Mouse (Mus musculus) CH12.LX (cell line): ENCODE measurements at regions not wholly inside any gene's neighbourhood (a gene's known extent, or its start where the extent isn't known, plus 50 kb on each side); places are given as distances from the start of the nearest gene placed in this dataset.

ENCODE experiments used
- DNase-seq: peaks from one replicate; pipeline ENCODE4 v3.0.0-alpha.2; 2013; ENCODE audit errors: extremely low read depth
- H3K27ac ChIP-seq: 2 replicates; pipeline ENCODE4 v1.5.1; 2012; ENCODE audit warnings: low read depth, mild to moderate bottlenecking, control low read depth, moderate library complexity; ENCODE audit not compliant: insufficient read depth
- H3K27me3 ChIP-seq: replicated peaks from 2 replicates; pipeline ENCODE3; 2012; ENCODE audit warnings: inconsistent platforms
- H3K36me3 ChIP-seq, 2 experiments: replicated peaks in 1 of 2; 2 replicates each; pipeline versions ENCODE3 to v1.6.1; 2012; ENCODE audit warnings: inconsistent platforms in 1 of 2, low read length in 1 of 2, mild to moderate bottlenecking in 1 of 2, mixed read lengths in 1 of 2, moderate library complexity in 1 of 2; ENCODE audit not compliant: control insufficient read depth in 1 of 2, insufficient read depth in 1 of 2
- H3K4me1 ChIP-seq, 2 experiments: 2 replicates each; pipeline ENCODE4 v1.6.1; 2012; ENCODE audit warnings: inconsistent platforms in 1 of 2, moderate library complexity in 1 of 2; ENCODE audit not compliant: insufficient read depth in 2 of 2, control insufficient read depth in 1 of 2
- H3K4me2 ChIP-seq: 2 replicates; pipeline ENCODE4 v1.6.1; 2012; ENCODE audit warnings: low read depth, mild to moderate bottlenecking, control low read depth; ENCODE audit not compliant: poor library complexity, insufficient read depth, severe bottlenecking
- H3K4me3 ChIP-seq, 3 experiments: fragments of 150-350 bp in 1 of 3; sonication (generic) in 1 of 3; replicated peaks in 1 of 3; 2 replicates each; pipeline versions ENCODE3 to v1.5.1; 2011 to 2012; ENCODE audit warnings: low read depth in 2 of 3, low read length in 2 of 3, mild to moderate bottlenecking in 2 of 3, moderate library complexity in 2 of 3, control low read depth in 1 of 3, improper control_type of control experiment in 1 of 3, inconsistent platforms in 1 of 3, mixed read lengths in 1 of 3; ENCODE audit not compliant: poor library complexity in 1 of 3
- H3K79me2 ChIP-seq: replicated peaks from 2 replicates; pipeline ENCODE4 v1.6.1; 2012; ENCODE audit warnings: mild to moderate bottlenecking, moderate library complexity; ENCODE audit not compliant: control insufficient read depth, poor library complexity, insufficient read depth, severe bottlenecking; ENCODE audit errors: extremely low read depth
- H3K9ac ChIP-seq: 2 replicates; pipeline ENCODE4 v1.6.1; 2012; ENCODE audit warnings: low read depth, mild to moderate bottlenecking, control low read depth, moderate library complexity; ENCODE audit not compliant: insufficient read depth
- H3K9me3 ChIP-seq: replicated peaks from 2 replicates; pipeline ENCODE3; 2012; ENCODE audit warnings: low read length, inconsistent platforms, mixed read lengths
- CHD1 ChIP-seq: IDR thresholded peaks from 2 replicates; pipeline ENCODE4 v1.6.1; 2012; ENCODE audit warnings: low read depth, low read length, improper control_type of control experiment, inconsistent platforms
- CHD2 ChIP-seq: IDR thresholded peaks from 2 replicates; pipeline ENCODE4 v1.6.1; 2011; ENCODE audit warnings: low read length, improper control_type of control experiment
- CTCF ChIP-seq, 2 experiments: IDR thresholded peaks in 1 of 2; conservative IDR thresholded peaks in 1 of 2; 2 replicates each; pipeline ENCODE4 v1.5.1; 2011 to 2012; ENCODE audit warnings: low read depth in 2 of 2, low read length in 2 of 2, improper control_type of control experiment in 1 of 2, inconsistent platforms in 1 of 2, mild to moderate bottlenecking in 1 of 2, moderate library complexity in 1 of 2
- E2F4 ChIP-seq: IDR thresholded peaks from 2 replicates; pipeline ENCODE4 v1.6.1; 2011; ENCODE audit warnings: low read depth, low read length, improper control_type of control experiment; ENCODE audit not compliant: insufficient replicate concordance
- ETS1 ChIP-seq: conservative IDR thresholded peaks from 2 replicates; pipeline ENCODE4 v1.6.1; 2012; ENCODE audit warnings: low read depth, mild to moderate bottlenecking, inconsistent platforms, low read length, improper control_type of control experiment, moderate library complexity
- GABPA ChIP-seq: IDR thresholded peaks from 2 replicates; pipeline ENCODE4 v1.6.1; 2012; ENCODE audit warnings: low read depth, low read length, improper control_type of control experiment, inconsistent platforms; ENCODE audit not compliant: insufficient replicate concordance
- JUN ChIP-seq: IDR thresholded peaks from 2 replicates; pipeline ENCODE4 v1.6.1; 2011; ENCODE audit warnings: low read depth, mild to moderate bottlenecking, low read length, improper control_type of control experiment, moderate library complexity; ENCODE audit not compliant: insufficient read depth
- KAT2A ChIP-seq: IDR thresholded peaks from 2 replicates; pipeline ENCODE4 v1.6.1; 2012; ENCODE audit warnings: low read length, improper control_type of control experiment, inconsistent platforms; ENCODE audit not compliant: insufficient replicate concordance
- MAFK ChIP-seq: IDR thresholded peaks from 2 replicates; pipeline ENCODE4 v1.6.1; 2011; ENCODE audit warnings: low read length, improper control_type of control experiment; ENCODE audit not compliant: insufficient replicate concordance
- MAX ChIP-seq: IDR thresholded peaks from 2 replicates; pipeline ENCODE4 v1.6.1; 2011; ENCODE audit warnings: low read length, improper control_type of control experiment
- MEF2A ChIP-seq: IDR thresholded peaks from 2 replicates; pipeline ENCODE4 v1.6.1; 2014; ENCODE audit warnings: low read depth, mild to moderate bottlenecking, inconsistent platforms, low read length, improper control_type of control experiment, borderline replicate concordance
- MYC ChIP-seq: IDR thresholded peaks from 2 replicates; pipeline ENCODE4 v1.6.1; 2011; ENCODE audit warnings: low read depth, mild to moderate bottlenecking, improper control_type of control experiment, low read length
- NRF1 ChIP-seq: IDR thresholded peaks from 2 replicates; pipeline ENCODE4 v1.6.1; 2014; ENCODE audit warnings: low read depth, mild to moderate bottlenecking, inconsistent platforms, low read length, improper control_type of control experiment, moderate library complexity
- PAX5 ChIP-seq: IDR thresholded peaks from 2 replicates; pipeline ENCODE4 v1.6.1; 2012; ENCODE audit warnings: low read length, inconsistent platforms, mixed read lengths
- POLR2AphosphoS2 ChIP-seq: IDR thresholded peaks from 2 replicates; pipeline ENCODE4 v1.6.1; 2011; ENCODE audit warnings: low read depth, low read length, improper control_type of control experiment
- RCOR1 ChIP-seq: conservative IDR thresholded peaks from 2 replicates; pipeline ENCODE4 v1.6.1; 2012; ENCODE audit warnings: low read depth, mild to moderate bottlenecking, inconsistent platforms, low read length, improper control_type of control experiment
- SIN3A ChIP-seq: IDR thresholded peaks from 2 replicates; pipeline ENCODE4 v1.6.1; 2012; ENCODE audit warnings: low read length, improper control_type of control experiment, inconsistent platforms
- SMC3 ChIP-seq: IDR thresholded peaks from 2 replicates; pipeline ENCODE4 v1.6.1; 2011; ENCODE audit warnings: low read depth, low read length, improper control_type of control experiment
- ZKSCAN1 ChIP-seq: IDR thresholded peaks from 2 replicates; pipeline ENCODE4 v1.6.1; 2012; ENCODE audit warnings: low read depth, inconsistent platforms, low read length, improper control_type of control experiment, borderline replicate concordance
- ZMIZ1 ChIP-seq: IDR thresholded peaks from 2 replicates; pipeline ENCODE4 v1.6.1; 2012; ENCODE audit warnings: low read depth, mild to moderate bottlenecking, inconsistent platforms, low read length, improper control_type of control experiment
- dilution Hi-C: fragments of 300-500 bp; cut with MboI; formaldehyde crosslinking; loops from 2 replicates; pipeline ENCODE4 v1.14.3; 2020; ENCODE audit warnings: low sequenced_read_pairs; ENCODE audit not compliant: extremely low pct_unique_long_range_greater_than_20kb, extremely low pct_ligation_motif_present
- in situ Hi-C: fragments of 300-500 bp; cut with MboI; formaldehyde crosslinking; loops from 3 replicates; pipeline ENCODE4 v1.14.3; 2019; ENCODE audit warnings: low sequenced_read_pairs, low pct_ligation_motif_present, low pct_unique_long_range_greater_than_20kb, mixed read lengths

DNA sequence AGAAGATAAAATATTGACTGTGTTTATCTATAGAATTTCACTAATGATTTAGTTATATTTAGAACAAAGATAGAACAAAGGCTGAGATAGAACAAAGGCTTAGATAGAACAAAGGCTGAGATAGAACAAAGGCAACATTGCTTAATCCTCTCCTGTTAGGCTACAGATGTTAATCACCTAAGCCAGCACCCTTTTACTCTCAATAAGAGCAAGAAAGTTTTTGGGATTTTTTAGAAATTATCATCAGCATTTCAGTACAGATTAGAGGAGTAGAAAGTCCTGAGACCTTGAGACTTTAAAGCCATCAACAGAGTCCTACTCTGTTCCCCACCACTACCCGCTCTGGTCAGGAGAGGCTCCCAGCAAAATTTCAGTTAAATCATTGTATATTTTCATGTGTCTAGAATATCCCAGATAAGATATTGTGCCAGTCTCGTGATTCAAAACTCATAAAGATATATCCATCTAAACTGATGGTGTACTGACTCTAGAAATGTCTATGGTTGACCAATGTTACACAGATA is 187.2 kb upstream of the Igsf10 start:
- no peaks in the 10 kb centered on the region for H3K36me3 ChIP-seq
- no peaks in the 10 kb centered on the region for H3K27me3 ChIP-seq
- dilution Hi-C loops: no loop called here
- no peak overlapping the region for H3K4me3 ChIP-seq
- TF ChIP-seq POLR2AphosphoS2: no peak
- TF ChIP-seq JUN: no peak
- TF ChIP-seq SIN3A: no peak
- TF ChIP-seq RCOR1: no peak
- no peak for TF ChIP-seq CHD1
- TF ChIP-seq PAX5: no peak
- no peak for TF ChIP-seq MYC
- TF ChIP-seq CTCF (conservative IDR thresholded peaks at IDR 0.05 in 1 of 2, IDR thresholded peaks at IDR 0.05 in 1 of 2; ENCODE audit: low read depth in 2 of 2, low read length in 2 of 2): no peak
- no peak for TF ChIP-seq ZMIZ1
- TF ChIP-seq MAX: no peak
- TF ChIP-seq KAT2A: no peak
- TF ChIP-seq GABPA: no peak
- no peak for TF ChIP-seq SMC3
- no peak for TF ChIP-seq CHD2
- no peak for TF ChIP-seq MEF2A
- no peak for TF ChIP-seq MAFK
- TF ChIP-seq, all 38 proteins: peak for 0
- Histone ChIP-seq H3K9ac (no peak overlapping the region), H3K4me2 (no peak overlapping the region), H3K4me1 (no peaks in the 10 kb centered on the region), H3K79me2 (no peaks in the 10 kb centered on the region), H3K9me3 (no peaks in the 10 kb centered on the region), H3K27ac (no peak overlapping the region)
- DNase-seq: no peak
- in situ Hi-C loops: no loop called here

DNA sequence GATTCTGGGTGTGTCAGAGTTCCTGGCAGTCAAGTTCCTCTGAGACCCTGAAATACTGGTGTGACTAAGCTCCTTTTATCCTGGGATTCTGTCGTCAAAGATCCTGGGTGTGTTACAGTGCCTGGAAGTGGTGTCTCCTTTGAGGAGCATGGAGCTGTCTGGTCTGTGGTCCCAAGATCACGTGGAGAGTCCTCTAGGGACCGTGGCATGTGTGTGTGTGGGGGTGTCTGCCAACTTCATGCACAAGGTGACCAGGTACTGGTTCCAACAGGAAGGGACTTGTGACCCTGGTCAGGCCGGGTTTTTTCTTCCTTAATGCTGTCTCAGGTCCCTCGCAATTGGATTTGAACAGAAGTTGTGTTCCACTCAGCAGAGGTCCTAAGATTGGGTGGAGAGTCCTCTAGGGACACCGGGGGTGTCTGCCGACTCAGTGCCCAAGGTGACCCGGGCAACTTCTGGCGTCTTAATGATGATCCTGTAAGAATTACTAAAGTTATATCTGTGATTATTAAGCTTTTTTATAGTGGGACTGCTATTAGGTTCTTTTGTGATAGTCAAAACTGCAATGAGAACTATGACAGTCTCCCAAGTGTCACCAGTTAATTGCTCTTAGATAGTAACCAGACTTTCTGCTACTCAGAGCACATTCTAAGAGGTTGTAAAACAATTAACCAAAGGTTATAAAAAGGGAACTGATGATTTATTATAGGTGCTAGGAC is 186.6 kb upstream of the Igsf10 start:
- Histone ChIP-seq H3K27me3 (no peaks in the 10 kb centered on the region), H3K27ac (no peak overlapping the region), H3K36me3 (no peaks in the 10 kb centered on the region), H3K4me1 (no peaks in the 10 kb centered on the region), H3K9ac (no peak overlapping the region), H3K4me2 (no peak overlapping the region), H3K4me3 (no peak overlapping the region), H3K9me3 (no peaks in the 10 kb centered on the region), H3K79me2 (no peaks in the 10 kb centered on the region)
- dilution Hi-C loops (no loop called here), in situ Hi-C loops (no loop called here)
- TF ChIP-seq ZMIZ1: no peak
- no peak for TF ChIP-seq MAFK
- no peak for TF ChIP-seq ETS1
- no peak for TF ChIP-seq ZKSCAN1
- TF ChIP-seq KAT2A: no peak
- no peak for TF ChIP-seq E2F4
- TF ChIP-seq NRF1: no peak
- no peak for DNase-seq
